Mouse (Mus musculus): ENCODE results near the gene Dse.

Dse gene

DNA sequence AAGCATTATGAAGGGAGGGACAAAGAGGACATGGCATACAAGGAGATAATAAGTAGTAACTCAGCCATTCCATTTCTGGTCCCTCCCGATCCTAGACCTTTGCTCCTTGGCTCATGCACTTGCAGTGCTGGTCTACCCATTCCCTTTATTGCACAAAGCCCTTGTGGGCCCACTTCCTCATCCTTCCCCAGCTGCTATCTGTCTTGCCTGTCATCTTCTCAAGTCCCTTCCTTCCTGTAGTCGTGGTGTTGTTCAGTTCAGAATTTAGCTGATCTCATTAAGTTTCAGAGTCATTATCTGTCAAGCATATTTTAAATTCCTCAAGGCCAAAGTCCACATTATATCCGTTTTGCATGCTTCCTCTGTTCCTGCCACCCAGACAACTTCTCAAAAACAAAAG, 9.5 kb downstream of the Dse start:
- peak; percentile 71 for DNase-seq

DNA sequence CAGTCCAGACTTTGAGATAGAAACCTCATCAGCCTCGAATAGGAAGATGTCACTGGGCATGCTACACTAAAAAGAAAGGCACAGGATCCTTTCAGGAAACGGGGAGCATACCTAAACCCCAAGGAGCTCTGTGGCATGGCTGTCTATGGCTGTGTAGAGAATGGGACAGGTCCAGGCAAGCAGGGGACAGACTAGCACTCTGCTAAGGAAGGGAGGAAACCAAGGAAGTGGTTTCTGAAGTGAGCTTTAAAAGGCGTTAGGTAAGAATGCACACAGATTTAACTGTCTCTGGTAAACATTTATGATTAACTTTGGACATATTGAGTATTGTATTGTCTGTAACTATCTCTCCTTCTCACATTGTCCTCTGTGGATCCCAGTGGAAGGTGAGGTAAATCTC, 10.2 kb downstream of the Dse start:
- no peak for DNase-seq

DNA sequence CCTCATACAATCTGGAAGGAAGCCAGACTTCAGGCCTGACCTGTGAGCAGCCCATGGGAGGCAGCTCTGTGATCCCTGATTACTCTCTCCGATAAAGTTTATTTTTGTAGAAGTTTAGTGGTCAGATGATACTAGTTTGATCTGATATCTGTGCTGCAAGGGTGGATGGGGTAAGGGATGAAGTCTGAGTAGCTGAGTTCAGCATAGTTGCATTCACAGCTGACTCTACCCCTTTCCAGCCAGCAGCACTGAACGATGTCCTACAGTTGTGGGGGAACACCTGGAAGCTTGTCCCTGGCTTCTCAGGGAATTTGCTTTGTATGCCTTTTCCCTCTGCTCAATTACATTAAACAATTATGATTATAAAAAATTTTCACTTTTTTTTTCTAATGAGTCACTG, 12.6 kb downstream of the Dse start:
- no peak for DNase-seq

DNA sequence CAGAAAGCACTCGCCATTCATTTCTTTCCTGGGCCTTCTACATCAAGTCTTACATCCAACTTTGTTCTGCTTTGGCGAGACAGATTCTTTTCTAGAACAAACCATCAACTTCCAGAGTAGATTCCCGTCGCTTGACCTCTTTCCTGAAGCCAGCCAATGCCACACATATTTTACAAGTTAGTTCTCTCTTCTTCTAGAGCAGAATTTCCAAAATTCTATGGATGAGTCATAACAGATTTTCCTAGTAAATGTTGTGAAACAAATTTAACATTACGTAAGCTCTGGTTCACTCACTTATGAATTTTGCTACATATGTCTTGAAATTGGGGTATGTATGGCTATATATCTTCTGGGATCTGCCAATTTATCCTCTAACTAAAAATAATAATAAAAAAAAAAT, 13.0 kb downstream of the Dse start:
- DNase-seq, result no peak

DNA sequence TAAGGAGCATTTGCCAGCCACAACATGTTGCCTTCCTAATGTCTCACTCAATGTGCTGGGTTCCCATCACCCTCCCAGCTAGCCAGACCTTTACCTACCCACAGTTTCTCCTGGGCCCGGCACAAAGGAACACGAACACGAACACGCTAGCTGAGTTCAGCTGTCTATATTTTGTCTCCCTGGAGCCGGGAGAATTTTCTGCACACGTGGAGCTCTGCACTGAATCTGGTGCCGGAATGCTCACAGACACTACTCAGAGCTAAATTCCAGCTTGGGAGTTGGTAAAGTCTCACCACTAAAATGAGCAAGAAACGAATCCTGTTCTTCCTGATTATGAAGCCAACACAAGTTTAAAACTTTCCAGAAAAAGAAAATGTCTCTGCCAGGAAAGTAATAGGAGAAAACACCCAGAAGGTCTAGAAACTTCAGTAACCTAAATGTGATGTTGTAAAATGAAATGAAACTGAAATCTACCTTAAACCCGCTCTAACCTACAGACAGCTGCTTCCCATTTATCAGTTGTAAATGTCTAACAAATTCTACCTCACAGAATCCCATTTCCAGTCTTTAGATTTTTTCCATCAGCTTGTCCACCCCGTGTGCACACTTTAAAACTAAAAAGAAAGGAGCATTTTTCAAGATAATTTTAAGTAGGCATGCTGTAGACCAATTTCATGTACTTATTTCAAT, 20.8 kb downstream of the Dse start:
- no peak for DNase-seq

DNA sequence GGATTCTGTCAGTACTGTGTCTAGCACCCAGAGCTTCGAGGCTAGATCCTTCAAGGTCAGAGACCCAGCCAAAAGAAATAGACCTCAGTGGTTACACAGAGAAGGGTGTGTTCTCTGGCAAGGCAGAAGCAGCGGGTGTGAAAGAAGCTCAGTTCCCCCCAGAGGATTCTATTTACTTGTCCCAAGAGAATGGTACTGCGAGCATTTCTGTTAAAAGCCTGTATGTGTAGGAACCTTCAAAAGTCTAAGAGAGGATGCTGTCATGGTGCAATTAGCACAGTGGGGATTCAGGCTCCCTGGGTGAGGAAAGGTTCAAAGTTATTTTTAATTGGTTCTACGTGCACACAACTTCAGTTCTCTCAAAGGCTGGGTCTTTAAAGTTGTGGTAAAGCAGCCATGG, 22.0 kb downstream of the Dse start:
- DNase-seq, result no peak

DNA sequence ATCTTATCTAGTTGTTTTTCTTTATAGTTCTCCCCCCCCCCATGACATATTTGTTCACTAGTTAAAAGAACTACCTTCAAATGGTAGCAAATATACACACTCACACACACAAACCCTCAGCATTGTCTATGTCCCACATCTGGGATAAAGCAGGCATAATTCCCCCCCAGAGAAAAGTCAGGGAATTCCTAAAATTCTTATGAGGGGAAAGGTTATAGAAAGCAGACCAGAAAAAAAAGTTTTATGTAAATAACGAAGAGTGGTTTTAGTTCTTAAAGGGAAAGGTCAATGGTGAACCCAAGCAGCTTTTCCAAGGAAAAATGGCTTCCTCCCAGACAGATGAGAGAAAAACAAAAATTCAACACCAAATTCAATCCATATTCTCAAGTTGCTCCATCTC, 22.6 kb downstream of the Dse start:
- no peak for DNase-seq

DNA sequence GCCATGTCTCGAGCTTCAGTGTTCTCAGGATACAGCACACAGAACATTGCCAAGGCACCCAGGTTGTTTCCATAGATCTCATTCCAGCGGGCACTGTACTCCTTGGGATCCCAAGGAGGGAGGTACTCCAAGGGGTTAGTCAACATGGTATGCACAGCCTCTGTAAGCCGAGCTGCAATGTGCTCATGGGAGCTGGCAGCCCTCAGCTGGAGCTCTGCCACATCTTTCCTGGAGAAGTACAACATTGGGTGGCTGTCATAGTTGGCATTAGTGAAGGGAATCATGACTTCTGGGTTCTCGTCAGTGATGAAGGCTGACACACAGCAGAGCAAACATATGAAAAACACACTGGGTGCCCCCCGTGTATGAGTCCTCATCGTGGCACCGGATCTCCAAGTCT, 23.8 kb downstream of the Dse start:
- DNase-seq, result no peak

DNA sequence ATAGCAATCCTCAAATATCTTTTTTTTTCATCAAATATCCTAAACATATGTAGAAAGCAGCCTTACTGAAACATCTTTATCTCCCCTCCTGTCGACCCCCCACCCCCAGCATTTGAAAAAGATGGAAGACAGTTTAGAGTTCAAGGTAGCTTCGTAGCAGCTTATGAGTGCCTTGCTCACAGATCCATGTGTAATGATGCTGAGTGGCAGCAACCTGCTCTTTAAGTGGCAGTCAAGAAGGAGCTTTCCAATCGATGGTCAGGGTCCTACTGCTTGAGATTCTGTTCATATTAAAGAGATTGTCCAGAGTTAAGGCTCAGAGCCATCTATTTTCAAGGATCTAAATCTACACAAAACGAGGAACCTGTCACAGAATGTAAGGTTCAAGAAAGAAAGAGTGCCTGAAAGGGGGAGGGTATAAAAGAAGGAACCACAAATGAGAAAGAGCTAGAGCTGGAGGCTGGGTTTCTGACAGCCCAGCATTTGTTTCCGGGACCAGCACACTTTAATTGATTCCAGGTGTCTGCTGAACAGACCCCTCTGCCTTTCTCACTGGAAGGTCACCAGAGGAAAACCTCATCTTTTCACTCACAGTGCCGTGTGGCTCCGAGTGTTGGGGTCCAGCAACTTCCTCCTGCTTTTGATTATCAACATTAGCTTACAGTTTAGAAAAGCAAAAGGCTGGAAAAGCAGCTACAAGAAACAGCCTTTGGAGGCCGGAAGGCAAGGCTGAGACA, 31.5 kb downstream of the Dse start:
- DNase-seq, result no peak

DNA sequence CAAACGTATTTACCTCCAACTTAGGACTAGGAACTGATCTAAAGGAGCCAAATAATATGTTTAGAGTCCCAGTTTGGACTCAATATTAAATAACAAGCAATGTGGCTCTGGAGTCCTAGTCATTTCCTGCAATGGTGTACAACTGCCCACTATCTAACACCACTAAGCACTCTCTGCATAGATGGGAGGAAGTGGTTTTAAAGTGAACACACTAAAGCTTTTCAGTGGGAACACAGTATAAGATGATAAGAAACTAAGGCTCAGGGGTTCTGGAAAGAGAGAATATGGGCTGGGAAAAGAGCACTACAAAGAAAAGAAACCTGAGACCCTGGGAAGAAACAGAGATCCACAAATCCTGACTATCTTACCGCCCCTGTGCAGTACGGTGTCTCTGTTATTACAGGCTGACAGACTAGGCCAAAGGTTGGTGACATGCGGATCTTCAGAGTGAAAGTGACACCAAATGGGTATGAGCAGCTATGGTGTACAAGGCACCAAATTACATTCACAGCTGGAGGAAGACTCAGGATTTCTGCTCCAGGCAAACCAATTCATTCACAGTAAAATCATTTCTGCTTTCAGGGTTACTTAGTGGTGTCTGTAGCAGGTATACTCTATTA, 34.7 kb downstream of the Dse start:
- DNase-seq, result no peak

DNA sequence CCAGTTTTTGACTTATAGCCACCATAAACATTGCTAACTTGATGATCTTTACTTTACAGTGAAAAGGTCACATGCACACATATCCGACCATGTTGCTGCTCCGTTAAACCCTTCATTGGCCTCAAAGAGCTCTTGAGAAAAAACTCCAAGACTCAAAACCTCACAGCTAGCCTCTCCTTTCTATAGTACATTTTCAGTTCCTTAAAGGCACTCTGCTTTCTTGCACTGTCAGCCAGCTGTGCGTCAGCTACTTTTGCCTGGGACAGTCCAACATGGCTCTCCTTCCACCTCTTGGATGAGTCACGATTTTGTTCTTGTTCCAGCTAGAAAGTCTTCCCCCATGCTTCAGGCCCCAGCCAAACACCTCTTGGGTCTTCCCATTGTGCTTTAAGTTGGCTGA, 35.9 kb downstream of the Dse start:
- DNase-seq, result no peak

DNA sequence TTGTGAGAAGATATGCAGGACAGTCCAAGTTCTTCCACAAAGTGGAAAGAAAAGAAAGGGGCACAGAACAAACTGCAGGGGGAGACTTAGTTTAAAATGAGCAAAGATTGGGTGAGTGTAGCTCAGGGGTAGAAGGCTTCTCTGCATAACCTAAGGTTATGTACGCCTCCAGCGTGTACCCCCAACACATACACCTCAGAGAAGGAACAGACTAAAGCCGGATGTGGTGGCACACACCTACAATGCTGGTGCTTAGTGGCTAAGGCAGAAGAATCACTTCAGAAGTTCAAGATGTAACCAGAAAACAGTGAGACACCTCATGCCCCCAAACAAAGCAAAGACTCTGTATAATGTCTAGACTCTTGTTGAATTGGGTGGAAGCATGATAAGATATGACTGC, 36.3 kb downstream of the Dse start:
- DNase-seq, result no peak

DNA sequence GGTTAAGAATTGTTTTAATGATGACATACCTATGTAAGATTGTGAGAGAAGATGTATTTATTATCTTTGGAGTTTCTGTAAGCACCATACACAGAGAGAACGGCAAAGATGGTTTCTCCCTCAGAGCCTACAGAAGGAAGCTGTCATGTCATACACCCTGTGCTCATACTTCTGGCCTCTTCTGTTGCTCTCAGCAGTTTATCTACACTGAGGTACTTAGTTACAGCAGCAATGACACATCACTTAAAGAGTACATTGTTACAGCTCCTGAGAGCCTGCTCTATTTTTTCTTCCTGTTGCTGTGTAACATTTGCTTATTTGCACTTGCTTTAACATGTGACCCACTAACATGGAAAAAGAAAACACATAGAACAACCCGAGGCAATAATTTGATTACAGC, 40.5 kb downstream of the Dse start:
- DNase-seq, result no peak

DNA sequence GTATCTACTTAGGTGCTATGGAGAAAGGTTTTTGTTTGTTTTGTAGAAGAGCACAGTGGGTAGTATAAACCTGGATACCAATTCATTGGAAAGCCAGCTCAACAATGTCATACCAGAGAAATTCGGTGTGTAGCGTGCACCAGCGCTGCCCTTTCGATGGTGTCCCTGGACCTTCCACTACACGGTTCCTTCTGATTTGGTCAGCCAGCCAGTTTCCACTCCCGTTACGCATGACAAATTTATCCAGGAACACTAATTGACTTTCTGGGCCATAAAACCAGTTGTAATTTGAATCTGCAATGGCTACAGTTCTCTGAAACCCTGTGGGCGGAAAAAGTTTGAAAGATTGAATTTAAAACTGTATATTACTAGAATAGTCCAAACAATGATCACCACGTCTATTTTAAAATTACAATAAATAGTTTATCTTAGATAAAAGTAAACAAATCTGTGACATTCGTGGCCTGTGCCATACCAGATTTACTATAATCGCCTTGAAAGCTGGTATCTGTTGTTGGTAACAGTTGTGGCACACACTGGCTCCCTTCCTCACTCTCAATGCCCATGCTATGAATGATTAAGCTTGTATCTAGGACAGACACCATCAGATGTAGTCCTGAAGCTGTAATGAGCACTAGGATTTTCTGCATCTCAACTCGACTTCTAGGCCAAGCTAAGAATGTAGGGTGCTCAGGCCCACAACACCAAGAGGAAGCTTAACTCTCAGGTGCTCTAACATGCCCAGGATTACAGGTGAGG, 51.5 kb downstream of the Dse start:
- DNase-seq, result no peak

DNA sequence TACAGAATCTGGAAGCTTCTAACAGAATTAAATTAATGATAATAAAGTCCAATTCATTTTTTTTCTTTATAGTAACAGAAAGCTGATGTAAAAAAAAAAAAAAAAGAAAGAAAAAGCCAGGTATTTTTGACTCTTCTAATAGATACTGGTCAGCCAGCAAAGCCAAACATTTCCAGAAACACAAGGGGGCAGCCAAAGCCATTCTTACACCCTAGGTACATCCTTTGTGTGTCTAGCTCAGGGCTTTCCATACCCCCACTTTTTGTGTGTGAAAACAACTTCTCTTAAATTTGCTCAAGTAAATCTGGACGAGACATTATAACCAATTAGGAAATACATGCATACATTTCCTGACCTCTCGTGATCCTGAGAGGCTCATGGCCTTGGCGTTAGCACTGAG, 55.7 kb downstream of the Dse start:
- DNase-seq, result peak; percentile 49

DNA sequence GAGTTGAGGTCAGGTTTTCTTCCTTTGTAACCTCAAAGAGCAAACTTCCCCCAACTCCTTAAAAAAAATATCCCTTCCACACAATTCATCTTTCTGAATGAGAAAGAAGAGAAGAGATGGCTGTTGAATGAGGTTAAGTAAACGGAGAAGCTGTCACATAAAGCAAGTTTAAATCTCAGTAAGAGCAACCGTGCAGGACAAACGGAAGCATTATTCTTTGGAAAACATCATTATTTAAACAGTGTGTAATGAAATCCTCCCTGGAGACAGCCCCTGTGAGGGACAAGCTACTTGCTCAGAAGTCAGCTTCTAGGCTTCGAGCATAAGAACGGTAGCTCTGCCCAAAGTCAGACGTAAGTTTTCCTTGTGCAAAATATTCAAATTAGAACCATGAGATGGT, 57.1 kb downstream of the Dse start:
- no peak for DNase-seq

DNA sequence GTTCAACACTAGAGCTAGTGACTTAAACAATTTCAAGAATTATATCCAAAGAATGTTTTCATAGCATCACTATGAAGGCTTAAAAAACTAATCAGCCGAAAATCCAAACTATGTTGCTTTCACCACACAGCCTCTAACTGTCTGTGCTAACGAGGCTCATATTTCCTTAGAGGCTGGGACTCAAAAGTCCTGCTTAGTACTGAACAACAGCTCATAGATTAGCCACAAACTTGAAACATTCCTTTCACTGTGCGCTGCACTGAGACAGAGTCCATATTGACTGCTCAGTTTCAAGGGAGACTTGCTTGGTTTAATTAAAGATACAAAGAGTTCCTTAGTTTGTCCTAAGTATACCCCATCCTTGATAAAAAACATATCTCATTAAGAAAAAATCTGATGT, 57.7 kb downstream of the Dse start:
- no peak for DNase-seq

DNA sequence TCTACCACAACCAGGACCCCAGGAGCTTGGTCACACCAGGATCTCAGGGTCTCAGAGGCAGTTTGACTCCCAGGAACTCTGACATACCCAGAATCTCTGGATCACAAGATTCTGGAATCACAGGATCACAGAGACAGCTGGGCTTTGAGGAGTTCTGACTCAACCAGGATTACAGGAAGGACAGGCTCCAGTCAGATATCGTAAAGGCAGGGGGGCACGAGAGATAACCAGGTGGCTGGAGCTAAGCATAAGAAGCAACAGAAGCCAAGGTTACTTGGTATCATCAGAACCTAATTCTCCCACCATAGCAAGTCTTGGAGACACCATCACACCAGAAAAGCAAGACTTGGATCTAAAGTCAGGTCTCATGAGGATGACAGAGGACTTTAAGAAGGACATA, 65.8 kb downstream of the Dse start:
- no peak for DNase-seq

DNA sequence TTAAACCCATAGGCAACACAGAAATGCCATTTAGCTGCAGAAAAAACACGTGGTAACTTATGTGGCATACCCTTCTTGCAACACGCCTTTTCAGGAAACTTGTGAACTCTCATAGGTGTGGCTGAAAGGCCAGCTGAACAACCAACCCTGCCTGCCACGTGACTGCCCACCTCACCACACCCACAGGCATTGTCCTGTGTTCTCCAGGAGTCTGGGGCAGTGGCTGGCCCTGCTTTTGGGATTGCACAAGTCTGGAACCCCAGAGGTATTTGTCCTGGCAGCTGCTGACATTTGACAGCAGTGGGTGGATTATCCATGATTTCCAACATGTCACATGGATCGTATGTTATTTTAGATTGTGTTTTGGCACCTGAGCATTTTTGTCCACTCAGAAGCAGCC, 67.7 kb downstream of the Dse start:
- DNase-seq, result no peak

DNA sequence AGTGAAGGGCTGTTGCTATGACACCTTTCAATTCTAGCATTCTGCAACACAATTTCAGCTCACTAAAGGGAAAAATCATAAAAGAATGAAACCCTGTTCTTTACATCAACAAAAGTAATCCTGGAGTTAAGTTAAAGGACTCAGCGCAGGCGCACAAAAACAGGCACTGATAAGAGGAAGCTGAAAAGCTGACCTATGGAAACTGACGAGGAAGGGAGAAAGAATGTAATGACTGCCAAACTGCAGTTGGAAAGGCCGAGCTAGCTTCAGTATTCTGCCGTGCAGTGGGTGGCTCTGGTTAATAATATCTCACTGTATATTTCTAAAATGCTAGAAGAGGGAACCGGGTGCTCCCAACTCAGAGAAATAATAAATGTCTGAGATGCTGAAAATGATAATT, 69.5 kb downstream of the Dse start:
- DNase-seq, result no peak

DNA sequence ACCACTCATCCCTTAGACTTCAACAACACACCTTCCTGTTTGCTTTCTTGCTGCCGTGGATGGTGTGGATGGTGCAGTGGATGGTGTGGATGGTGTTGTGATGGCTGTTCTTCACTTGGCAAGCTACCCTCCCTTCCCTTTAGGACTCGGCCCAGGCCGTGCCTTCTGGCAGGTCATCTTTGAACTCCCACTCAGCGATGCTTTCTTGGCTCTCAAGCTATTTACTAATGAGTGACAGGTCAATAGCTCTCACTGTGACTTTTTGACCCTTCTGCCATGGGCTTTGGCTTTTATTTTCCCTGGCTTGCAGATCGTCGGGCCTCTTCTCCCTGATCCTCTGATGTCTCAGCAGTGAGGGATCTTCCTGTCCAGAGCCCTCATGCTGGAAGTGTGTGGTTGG, 71.1 kb downstream of the Dse start:
- no peak for DNase-seq

DNA sequence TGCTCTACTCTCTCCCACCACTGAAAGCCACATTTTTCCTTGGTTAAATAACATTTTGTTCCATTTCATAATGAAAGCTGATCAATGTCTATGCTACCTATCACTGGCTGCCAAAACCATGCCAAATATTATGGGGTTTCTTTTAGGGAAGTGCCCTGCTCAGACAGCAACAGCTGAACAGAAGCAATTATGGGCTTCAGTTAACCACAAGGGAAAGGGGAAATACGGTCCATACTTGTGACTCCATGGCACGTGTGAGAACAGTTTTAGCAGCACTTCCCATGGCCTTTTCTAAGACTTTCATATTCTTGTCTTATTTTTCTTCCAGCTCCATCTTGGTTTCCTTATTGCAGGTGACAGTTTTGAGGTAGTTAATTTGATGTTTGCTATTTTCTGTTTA, 76.2 kb downstream of the Dse start:
- DNase-seq, result no peak

DNA sequence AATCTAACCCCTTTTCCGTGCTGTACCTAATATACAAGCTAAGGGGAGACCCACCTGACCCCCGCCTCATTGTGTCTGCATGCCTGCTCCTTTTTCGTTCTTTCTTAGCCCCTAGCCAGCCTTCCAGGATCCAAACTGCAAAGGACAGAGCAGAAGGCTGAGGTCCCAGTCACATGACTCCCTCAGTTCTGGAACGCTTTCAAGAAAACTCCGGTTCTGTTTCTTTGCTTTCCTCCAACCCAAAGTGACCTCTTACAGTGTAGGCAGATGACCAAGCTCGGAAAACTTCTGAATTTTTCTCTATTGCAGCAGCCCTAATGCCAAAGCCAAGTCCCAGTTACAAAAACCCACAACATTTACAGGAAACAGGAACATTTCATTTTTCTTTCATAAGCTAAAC, 79.1 kb downstream of the Dse start:
- DNase-seq, result peak; percentile 43

Measured in kidney, postnatal 10 days (tissue).